Mouse (Mus musculus): ENCODE results near the gene Otx2.

DNA sequence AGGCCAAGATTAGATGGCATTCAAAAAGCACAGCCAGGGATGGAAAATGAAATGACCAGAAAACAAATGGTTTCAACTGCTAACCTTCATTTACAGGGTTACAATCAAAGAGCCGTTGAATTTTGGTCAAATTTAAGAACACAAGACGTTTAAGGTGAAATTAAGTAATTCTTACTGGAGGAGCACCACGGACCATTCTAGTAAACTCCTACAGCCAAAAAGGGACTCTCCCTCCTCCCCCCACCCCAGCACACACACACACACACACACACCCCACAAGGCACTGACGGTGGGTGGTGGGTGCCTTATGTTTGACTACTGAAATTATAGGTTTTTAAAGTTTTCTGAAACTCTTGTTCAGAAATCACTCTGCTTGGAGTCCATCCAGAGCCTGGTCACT lies 16.9 kb downstream of the Otx2 start:
- TF ChIP-seq POLR2A (IDR thresholded peaks at IDR 0.05; ENCODE audit: low read depth, low read length): no peak
- TF ChIP-seq CTCF (IDR thresholded peaks at IDR 0.05; ENCODE audit: extremely low read depth, insufficient read length, insufficient replicate concordance, low read depth, low read length): no peak

Data from small intestine, adult 2 months (tissue).